Mouse (Mus musculus) induced T-regulatory cell, adult 2 months (primary cell): ENCODE data around the gene Cdhr5.

Source experiments
- DNase-seq: peaks from one replicate; pipeline ENCODE4 v3.0.0-alpha.2; 2012; ENCODE audit warnings: low read depth

Gene Cdhr5

GRCm38 (mm10) chr7:141222696-141223215 lies 53.8 kb downstream of the Cdhr5 start:
- no peak for DNase-seq

- DNase-seq: no peak
Measured at GRCm38 (mm10) chr7:141222126-141222467, 54.5 kb downstream of the Cdhr5 start.

- peak; percentile 96 for DNase-seq
Measured at GRCm38 (mm10) chr7:141221249-141222125, 55.1 kb downstream of the Cdhr5 start.

DNA sequence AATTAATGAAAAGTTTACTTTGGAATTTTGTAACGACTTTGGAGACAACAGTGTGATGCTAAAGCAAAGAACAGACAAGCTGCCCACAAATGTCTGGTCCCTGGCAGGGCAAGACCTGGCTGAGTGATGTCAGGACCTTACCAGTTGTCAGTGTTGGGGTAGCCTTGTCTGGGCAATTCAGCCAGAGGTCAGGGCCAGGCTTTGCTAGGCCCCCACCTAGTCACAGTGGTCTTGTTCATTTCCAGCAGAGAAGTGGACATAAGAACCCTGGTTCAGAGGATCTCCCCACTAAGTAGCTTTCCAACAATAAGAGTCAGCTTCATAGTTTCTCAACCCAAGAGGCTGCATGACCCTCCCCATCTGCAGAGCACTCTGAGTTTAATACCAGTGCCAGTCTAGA lies 56.2 kb downstream of the Cdhr5 start:
- DNase-seq: no peak

- DNase-seq: no peak
Measured at GRCm38 (mm10) chr7:141219558-141220099, 57.0 kb downstream of the Cdhr5 start.
